Mouse (Mus musculus) large intestine, adult 2 months (tissue): Measurements from ENCODE around the gene D930048N14Rik. TPM values are rescaled to one million over a fixed set of nuclear protein-coding genes. Genes with fewer than 3 reads are reported as not detected.
"Not testable (repeated sequence)": the region's sequence is repeated elsewhere in the genome, so short reads cannot be mapped to it uniquely, and the experiment has no call there.

Source experiments
- DNase-seq: peaks from one replicate; pipeline ENCODE4 v3.0.0-alpha.2; 2012; ENCODE audit warnings: low read depth, low spot score
- whole genome bisulfite sequencing: fragments of 180-500 bp; shearing (Covaris S2); methylation state at CpG from one replicate; pipeline ENCODE4 v1.1.7; 2018; 5-methylcytosine and 5-hydroxymethylcytosine counted together
- polyA plus RNA-seq: library from polyadenylated mRNA; depleted of rRNA; stranded (reverse); fragments of >200 nt; gene quantifications from 2 replicates; pipeline ENCODE4 v1.2.3, GENCODE M21; 2012

D930048N14Rik gene
- polyA plus RNA-seq, 1 experiment, result 2.9 TPM

DNA sequence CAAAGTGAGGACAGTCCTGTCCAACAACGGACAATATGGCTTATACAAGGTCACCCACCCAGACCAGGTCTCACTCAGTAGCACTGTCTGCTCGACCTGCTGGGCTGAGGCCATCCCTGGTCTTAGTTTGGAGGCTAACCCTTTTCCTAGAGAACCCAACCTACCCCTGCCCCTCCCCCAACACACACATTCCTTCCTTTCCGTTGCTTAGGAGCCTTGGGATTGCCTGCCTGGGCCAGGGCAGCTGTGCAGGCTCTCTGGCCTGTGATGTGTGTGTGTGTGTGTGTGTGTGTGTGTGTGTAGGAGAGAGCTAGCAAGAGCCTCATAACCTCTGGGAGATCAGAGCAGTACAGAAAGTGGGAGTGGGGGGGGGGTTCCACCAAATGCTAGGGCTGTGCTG lies 2.2 kb upstream of the D930048N14Rik start:
- WGBS, result 41% methylated on average over 3 of the region's 3 CpGs
- no peak for DNase-seq

DNA sequence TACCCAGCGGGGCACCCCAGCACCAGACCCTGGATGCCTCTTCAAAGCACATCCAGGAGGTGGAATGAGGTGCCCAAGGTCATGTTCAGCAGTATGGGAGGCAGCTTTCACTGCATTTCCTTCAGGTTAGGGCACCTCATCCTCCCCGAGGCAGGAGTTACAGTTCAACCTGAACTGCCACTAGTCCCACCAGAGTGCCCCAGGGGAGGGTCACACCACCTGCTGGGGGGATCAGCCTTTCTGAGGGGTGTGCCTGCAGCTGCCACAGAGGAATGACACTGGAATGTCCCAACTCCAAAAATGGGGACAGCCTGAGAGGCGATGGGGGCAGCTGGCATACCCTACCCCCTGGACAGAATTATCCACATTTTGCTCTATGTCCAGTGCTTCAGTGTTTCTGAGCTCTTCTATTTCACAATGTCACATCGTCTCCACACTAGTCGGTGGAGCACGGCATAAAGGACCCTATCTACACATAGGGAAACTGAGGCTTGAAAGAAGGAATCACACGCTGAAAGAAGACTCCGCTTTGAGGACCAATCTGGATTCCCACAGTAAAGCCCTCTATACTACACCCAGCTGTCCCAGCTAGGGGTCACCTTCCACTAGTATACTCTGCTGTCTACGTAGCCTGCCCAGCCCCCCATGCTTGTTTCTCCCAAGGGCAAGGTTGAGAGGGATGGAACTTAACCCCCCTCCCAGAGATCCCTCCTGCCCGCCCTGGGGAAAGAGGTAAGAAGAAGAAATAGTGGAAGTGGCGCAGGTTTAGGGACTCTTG lies 1.5 kb upstream of the D930048N14Rik start:
- no peak for DNase-seq
- 55% methylated on average over 11 of the region's 11 CpGs for WGBS

DNA sequence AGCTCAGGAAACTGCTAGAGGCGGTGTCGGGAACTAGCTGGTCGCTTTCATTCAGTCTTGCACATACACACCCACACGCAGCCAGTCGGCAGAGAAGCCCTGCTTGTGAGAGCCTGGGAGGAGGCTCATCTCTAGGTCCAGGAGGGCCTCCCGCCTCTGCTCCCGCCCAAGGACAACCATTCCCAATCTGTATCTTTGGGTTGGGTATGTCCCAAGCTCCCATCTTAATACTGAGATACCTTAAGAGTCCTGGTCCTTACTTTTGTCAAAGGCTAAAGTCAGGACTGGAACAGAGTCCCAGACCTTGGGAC lies 910 bp upstream of the D930048N14Rik start:
- 6% methylated on average over 7 of the region's 7 CpGs for WGBS
- no peak for DNase-seq

DNA sequence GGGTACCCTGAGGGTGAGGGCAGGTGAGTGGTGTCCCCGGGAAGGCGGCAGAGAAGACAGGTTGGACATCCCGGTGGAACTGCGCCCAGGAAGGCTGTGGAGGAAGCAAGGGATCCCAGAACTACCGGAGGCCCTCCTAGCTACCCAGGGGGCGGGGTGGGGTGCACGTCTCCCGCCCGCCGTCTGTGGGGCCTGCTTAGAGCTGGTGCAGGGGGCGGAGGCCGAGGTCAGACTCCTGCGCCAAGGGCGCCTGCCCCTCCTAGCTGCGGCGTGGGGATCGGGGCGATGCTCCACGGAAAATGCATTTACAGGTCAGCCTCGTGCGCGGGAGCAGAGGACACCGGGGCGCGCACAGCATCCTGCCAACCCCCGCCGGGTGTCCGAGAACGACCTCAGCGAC lies 493 bp upstream of the D930048N14Rik start:
- under 1% methylated on average over 30 of the region's 30 CpGs for WGBS
- DNase-seq, result no peak

DNA sequence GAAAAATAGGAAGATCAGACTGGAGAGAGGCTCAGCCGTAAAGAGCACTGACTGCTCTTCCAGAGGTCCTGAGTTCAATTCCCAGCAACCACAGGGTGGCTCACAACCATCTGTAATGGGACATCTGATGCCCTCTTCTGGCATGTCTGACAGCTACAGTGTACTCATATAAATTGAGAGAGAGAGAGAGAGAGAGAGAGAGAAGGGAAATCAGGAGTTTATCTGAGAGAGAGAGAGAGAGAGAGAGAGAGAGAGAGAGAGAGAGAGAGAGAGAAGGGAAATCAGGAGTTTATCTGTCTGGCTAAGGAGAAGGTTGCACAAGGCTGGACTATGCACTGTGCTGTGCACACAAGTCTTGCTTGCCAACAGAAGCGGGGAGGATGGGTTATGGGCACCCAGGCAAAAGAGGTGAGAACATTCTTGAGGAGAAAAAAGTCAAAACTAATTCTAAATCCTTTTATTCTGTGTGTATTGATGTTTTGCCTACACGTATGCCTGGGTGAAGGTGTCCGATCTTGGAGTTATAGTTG lies 2.2 kb downstream of the D930048N14Rik start:
- DNase-seq, result no peak
- WGBS, result 90% methylated on average over 4 of the region's 4 CpGs

DNA sequence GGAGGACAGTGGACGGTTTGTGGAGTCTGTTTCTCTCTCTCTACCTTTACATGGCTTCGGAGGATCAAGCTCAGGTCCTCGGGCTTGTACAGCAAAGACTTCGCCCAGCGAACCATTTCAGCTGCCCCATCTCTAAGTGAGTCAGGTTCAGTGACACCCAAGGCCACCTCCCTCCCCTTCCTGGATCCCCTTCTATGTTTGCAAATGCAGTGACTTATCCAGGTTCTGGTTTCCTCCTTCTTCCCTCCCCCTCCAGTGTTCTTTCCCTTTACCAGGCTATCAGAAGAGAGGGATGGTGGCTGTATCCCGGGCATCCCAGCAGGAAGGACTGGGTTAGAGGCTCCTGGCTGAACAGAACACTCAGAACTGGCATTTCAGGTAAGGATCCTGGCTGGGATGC lies 3.0 kb downstream of the D930048N14Rik start:
- 77% methylated on average over 6 of the region's 6 CpGs for WGBS
- DNase-seq, result no peak

DNA sequence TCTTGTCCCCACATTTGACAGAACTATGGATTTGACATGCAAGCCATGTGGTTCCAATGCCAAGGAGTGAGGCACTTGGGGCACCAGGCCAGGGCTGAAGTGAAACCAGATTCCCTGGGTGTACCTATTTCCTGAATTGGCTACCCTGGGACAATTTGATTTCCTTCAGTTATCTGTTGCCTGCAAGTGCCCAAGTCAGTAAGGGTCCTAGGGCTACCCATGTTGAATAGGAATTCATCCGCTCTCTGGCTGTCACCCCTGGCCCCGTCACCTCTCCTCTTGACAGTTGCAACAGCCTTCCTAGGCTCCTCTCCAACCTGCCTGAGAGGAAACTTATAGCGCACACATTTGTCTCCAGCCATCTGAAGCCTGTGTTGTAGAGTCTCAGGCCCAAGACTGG lies 4.1 kb downstream of the D930048N14Rik start:
- DNase-seq, result no peak
- WGBS, result 99% methylated on average over 3 of the region's 3 CpGs

DNA sequence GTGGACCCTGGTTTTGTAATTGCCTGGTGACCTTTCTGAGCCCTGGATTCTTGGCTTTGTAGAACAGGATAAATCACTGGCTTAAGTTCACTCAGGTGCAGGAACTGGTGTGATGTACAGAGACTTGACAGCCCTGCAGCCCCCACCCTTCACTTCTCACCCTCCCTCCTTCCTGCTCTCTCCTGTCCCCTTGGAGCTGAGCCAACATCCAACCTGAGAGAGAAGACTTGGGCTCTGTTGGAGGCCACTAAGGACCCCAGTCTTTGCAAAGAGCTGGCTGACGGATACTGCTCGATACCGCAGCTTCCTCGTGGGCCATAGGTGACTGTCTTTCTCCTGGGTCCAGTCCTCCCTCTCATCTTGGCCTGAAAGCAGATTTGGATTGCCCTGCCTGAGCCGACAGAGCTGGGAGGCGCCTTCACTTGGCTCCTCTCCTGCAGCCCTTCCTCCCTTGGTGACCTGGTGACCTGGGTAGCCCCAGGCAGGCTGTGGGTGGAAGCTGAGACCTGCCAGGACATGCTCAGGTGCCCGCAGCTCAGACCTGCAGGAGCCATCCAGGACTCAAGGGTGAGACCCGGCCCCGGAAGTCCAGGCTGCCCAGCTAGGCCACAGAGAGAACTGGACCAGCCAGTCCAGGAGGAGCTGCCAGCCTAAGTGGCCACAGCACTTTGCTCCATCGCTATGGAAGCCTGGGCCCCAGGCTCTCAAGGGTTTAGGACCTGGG lies 6.2 kb downstream of the D930048N14Rik start:
- no peak for DNase-seq
- WGBS, result 73% methylated on average over 10 of the region's 10 CpGs

DNA sequence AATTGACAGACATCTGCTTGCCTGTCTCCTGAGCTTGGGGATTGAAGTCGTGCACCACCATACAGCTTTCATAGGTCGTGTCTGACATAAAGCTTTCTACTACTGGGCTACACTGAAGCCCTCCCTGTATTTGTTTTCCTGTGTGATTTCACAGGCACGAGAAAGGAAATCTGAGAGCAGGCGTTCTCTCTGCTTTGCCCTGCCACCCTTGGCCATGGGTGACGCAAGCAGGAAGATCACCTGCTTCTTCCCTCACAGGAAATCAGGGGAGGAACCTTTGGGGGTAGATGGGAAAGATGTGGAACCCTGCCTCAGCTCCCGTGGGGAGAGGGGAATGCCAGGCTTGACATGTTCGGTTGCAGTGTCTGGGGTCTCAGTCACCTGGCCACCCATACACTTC lies 7.5 kb downstream of the D930048N14Rik start:
- WGBS, result 22% methylated on average over 7 of the region's 7 CpGs
- DNase-seq, result no peak

DNA sequence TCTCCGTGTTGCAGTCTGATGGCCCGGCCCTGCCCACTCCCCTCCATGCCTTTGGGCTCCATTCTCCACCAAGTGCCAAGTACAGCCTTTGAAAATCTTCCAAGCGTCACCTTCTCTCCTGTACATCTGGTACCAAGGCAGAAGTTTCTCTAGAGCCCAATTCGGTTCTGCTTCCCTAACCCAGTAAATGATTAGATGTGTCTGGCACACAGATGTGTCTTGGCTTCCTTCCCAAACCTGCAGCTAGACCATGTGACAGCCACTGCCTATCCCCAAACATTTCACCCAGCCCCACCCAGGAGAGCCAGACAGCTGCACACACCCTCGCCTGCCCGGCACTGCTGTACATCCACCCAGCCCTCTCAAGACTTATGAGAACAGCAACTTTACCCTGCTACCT lies 8.0 kb downstream of the D930048N14Rik start:
- 15% methylated on average over 6 of the region's 6 CpGs for WGBS
- DNase-seq, result no peak

DNA sequence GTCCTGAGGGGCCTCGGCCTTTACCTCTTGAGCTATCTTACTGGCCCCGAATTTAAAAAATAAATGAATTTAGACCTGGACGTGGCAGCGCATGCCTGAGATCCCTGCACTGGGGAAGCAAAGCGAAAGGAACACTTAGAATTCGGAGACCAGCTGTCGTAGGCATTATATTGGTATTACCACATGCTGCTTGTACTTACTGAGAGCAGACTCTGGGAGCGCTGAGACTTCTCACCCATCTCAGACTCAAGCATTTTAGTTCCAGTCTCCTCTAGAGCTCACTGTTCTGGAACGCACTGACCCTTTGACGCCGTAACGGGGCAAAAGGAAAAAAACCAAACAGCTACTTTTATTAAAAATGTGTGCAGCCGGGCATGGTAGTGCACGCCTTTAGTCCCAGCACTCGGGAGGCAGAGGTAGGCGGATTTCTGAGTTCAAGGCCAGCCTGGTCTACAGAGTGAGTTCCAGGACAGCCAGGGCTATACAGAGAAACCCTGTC lies 11.2 kb downstream of the D930048N14Rik start:
- 90% methylated on average over 16 of the region's 16 CpGs for WGBS
- DNase-seq, result no peak

DNA sequence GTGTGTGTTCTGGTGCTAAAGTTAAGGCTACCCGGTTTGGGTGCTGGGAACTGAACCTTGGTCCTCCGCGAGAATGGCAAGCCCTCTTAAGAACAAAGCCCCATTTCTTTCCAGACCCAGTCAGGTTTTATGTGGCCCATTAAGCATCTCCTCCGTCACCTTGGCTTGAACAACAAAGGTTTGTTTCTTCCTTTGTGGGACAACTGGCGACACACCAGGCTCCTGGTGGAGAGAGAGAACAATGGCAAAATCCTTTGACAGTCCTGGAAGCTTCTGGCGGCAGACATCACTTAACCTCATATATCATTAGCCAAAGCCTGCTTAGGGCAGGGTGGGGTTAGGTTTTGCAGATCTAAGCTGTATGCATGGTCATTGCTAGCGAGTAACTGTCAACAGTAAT lies 11.9 kb downstream of the D930048N14Rik start:
- no peak for DNase-seq

DNA sequence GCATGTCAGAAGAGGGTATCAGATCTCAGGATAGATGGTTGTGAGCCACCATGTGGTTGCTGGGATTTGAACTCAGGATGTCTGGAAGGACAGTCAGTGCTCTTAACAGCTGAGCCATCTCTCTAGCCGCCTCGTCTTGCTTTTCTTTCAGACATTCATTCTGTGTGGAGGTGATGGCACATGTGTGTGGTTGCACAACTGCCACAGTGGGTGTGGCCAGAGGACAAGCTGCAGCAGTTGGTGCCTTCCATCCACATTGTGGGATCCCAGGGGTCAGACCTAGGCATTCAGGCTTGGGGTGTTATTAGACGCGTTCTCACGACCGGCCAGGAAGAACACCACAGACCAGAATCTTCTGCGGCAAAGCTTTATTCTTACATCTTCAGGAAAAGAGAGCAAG lies 14.0 kb downstream of the D930048N14Rik start:
- 93% methylated on average over 7 of the region's 7 CpGs for WGBS
- DNase-seq, result not testable (repeated sequence)

More for the DNA sequence above, 11.9 kb downstream of the D930048N14Rik start:
- WGBS, result 45% methylated on average over 7 of the region's 7 CpGs

DNA sequence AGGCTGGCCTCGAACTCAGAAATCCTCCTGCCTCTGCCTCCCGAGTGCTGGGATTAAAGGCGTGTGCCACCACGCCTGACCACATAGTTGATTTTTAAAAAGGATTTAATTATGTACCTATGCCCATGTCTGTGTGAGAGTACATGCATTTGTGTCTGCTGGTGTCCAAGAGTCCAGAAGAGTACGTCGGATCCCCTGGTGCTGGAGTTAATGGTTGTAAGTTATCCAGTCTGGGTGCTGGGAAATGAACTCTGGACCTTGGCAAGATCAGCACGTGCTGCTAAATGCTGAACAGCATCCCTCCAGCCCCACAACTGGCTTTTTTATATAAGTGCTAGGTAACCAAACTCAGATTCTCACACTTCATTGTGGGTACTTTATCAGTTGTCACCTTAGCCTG lies 20.1 kb downstream of the D930048N14Rik start:
- 82% methylated on average over 7 of the region's 7 CpGs for WGBS
- DNase-seq, result no peak

DNA sequence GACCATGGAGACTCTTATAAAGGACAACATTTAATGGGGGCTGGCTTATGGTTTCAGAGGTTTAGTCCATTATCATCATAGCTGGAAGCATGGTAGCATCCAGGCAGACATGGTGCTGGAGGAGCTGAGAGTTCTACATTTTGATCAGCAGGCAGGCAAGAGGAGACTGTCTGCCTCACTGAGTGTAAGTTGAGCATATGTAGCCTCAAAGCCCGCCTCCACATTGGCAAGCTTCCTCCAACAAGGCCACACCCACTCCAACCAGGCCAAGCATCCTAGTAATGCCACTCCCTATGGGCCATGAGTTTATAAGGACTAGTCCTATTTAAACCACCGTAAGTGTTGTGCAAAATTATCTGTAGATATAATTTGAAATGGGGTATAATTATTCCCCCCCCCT lies 20.6 kb downstream of the D930048N14Rik start:
- DNase-seq, result no peak
- 23% methylated on average over 2 of the region's 2 CpGs for WGBS

DNA sequence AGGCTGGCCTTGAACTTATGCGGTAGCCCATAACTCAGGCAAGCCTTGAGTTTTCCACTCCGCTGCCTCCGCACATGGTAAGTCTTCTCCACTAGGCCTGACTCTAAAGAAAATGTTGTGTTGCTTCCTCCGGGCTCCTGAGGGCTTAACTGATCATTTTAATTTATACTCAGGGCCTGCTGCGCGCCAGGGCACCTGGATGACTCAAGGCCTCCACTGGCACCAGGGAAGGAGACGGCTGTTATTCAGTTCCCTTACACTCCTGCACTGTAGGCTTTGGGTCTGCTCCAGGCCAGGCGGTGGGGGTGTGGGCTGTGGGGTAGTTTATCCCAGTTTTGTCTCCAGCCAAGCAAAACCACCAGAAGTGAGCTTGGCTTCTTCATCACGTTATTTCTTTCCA lies 22.5 kb downstream of the D930048N14Rik start:
- 80% methylated on average over 9 of the region's 9 CpGs for WGBS

DNA sequence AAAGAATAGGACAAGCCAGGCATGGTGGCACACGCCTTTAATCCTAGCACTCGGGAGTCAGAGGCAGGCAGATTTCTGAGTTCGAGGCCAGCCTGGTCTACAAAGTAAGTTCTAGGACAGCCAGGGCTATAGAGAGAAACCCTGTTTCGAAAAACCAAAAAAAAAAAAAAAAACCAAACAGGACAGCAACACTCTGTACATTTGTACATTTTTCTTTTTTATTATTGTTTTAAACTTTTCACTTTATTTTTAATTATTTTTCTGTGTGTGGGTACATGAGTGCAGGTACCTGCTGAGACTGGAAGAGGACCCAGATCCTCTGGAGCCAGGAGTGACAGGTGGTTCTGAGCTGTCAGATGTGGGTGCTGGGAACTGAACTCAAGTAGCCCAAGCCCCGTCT lies 24.6 kb downstream of the D930048N14Rik start:
- WGBS, result 80% methylated on average over 5 of the region's 5 CpGs
- no peak for DNase-seq

More for the DNA sequence above, 22.5 kb downstream of the D930048N14Rik start:
- no peak for DNase-seq

DNA sequence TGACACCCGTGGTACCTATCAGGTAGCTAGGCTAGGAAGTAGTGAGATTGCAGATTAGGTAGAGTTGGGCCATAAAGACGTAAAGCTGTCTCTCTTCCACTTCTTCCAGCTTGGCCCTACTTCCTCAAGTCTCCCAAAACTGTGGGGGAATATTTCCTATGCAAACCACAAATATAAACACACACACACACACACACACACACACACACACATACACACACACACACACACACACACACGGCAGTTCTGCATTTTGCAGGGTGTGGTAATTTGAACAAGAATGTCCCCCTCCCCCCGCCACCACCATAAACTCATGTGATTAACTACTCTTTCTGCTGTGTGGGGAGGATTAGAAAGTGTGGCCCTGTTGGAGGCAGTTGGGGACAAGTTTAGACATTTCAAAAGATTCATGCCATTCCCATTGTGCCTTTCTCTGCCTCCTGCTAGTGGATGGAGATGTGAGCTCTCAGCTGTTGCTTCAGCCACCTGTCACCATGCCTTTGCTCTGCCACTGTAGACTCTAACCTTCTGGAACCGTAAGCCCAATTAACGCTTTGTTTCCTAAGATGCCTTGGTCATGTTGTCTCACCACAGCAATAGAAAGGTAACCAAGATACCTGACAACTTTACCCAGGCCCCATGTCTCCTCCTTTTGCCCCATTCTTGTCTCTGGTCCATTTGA lies 27.1 kb downstream of the D930048N14Rik start:
- WGBS, result 42% methylated on average over 6 of the region's 6 CpGs
- DNase-seq, result no peak

DNA sequence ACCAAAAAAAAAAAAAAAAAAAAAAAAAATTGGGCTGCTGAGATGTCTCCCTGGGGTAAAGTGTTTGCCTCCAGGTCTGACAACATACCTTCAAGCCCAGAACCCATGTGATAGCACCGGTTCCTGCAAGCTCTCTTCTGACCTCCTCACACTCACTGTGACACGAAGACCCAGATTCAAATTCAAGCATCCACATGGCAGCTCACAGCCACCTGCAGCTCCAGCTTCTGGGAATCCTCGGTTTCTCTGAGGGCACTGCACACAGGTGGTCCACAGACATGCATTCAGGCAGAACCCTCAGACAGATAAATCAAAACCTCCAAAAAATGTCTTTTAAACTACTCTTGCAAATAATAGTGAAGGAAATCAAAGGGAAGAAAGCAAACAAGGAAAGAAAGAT lies 28.7 kb downstream of the D930048N14Rik start:
- no peak for DNase-seq
- WGBS, result 67% methylated on average over 3 of the region's 3 CpGs

DNA sequence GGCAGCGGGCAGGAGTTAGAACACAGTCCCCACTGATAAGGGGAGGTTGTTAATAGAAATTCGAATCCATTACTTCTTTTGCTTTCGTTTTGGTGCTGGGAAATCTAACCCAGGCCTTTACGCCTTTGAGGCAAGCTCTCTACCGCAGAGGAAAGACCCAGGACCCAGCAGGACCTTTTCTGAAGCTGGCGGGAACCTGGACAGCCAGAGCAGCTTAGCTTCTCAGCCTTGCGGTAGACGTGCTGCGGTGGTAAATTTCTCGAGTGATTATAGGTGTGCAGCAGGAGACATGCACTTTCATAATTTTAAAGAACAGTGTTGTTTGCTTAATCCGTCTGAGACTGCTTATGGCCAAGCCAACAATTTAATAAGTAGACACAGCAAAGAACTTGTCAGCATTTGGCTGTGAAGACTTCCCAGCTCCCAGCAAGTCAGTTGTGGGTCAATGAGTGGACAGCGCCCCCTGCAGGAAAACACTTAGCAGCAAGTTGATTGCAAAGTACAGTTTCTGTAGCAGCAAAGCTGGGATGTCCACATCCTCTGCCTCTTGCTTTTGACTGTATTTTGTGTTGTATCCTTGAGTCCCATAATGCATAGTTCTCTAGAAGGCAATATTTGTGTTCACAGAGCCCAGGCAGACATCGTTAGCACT lies 30.7 kb downstream of the D930048N14Rik start:
- WGBS, result 31% methylated on average over 13 of the region's 13 CpGs
- peak; percentile 73 for DNase-seq
